Mouse (Mus musculus): ENCODE measurements around the gene Gmppb. TPM values are rescaled to one million over a fixed set of nuclear protein-coding genes. Genes with fewer than 3 reads are reported as not detected.

Gene Gmppb
- total and polyA plus RNA-seq, 3 experiments, result 17.9 to 20.9 (median 19.2) TPM

- no peak overlapping the region for H3K4me2 ChIP-seq (ENCODE audit: insufficient read depth, low read depth, poor library complexity, severe bottlenecking)
Measured at GRCm38 (mm10) chr9:108069007-108069406, 20.0 kb downstream of the Gmppb start.

GRCm38 (mm10) chr9:108069529-108069928 lies 20.5 kb downstream of the Gmppb start:
- H3K4me2 ChIP-seq (ENCODE audit: insufficient read depth, low read depth, poor library complexity, severe bottlenecking), result no peak overlapping the region
- H3K4me1 ChIP-seq (ENCODE audit: control insufficient read depth in 1 of 2, insufficient read depth in 2 of 2), result no peaks in the 10 kb centered on the region
- no peak overlapping the region for H3K9ac ChIP-seq (ENCODE audit: insufficient read depth, low read depth)
- no peaks in the 10 kb centered on the region for H3K9me3 ChIP-seq (replicated peaks; ENCODE audit: low read length)
- H3K27me3 ChIP-seq (replicated peaks), result no peaks in the 10 kb centered on the region
- no peak for DNase-seq (ENCODE audit: extremely low read depth)
- H3K36me3 ChIP-seq (replicated peaks in 1 of 2; ENCODE audit: control insufficient read depth in 1 of 2, insufficient read depth in 1 of 2, low read length in 1 of 2), result peaks cover 80 to 95% of the 10 kb centered on the region in 2 experiments
- no peaks in the 10 kb centered on the region for H3K79me2 ChIP-seq (replicated peaks; ENCODE audit: control insufficient read depth, extremely low read depth, insufficient read depth, poor library complexity, severe bottlenecking)
- TF ChIP-seq ETS1 (conservative IDR thresholded peaks at IDR 0.05; ENCODE audit: low read depth, low read length) (no peak), NELFE (IDR thresholded peaks at IDR 0.05; ENCODE audit: low read depth, low read length) (no peak), EP300 (IDR thresholded peaks at IDR 0.05; ENCODE audit: low read length) (no peak), TBP (conservative IDR thresholded peaks at IDR 0.05; ENCODE audit: low read depth, low read length) (no peak), POLR2A (IDR thresholded peaks at IDR 0.05; ENCODE audit: low read depth, low read length) (no peak), CTCF (conservative IDR thresholded peaks at IDR 0.05 in 1 of 2, IDR thresholded peaks at IDR 0.05 in 1 of 2; ENCODE audit: low read depth in 2 of 2, low read length in 2 of 2) (no peak), E2F4 (IDR thresholded peaks at IDR 0.05; ENCODE audit: insufficient replicate concordance, low read depth, low read length) (no peak), MAX (IDR thresholded peaks at IDR 0.05; ENCODE audit: low read length) (no peak), RAD21 (IDR thresholded peaks at IDR 0.05; ENCODE audit: low read depth, low read length) (no peak)
- in situ Hi-C loops (cut with MboI; ENCODE audit: low pct_ligation_motif_present, low pct_unique_long_range_greater_than_20kb, low sequenced_read_pairs), result loop anchor here (5.0 kb wide), 1 partner anchor 157 kb away; no protein-coding TSS in a partner anchor
- dilution Hi-C loops (cut with MboI; ENCODE audit: extremely low pct_ligation_motif_present, extremely low pct_unique_long_range_greater_than_20kb, low sequenced_read_pairs), result no loop called here
- H3K4me3 ChIP-seq (replicated peaks in 1 of 3; ENCODE audit: low read depth in 2 of 3, low read length in 2 of 3, poor library complexity in 1 of 3), result no peak overlapping the region
- no peak overlapping the region for H3K27ac ChIP-seq (ENCODE audit: insufficient read depth, low read depth)

More at GRCm38 (mm10) chr9:108069007-108069406, 20.0 kb downstream of the Gmppb start:
- TF ChIP-seq ELF1 (IDR thresholded peaks at IDR 0.05; ENCODE audit: low read depth, low read length), result no peak
- no peak for TF ChIP-seq NRF1 (IDR thresholded peaks at IDR 0.05; ENCODE audit: low read depth, low read length)
- TF ChIP-seq KAT2A (IDR thresholded peaks at IDR 0.05; ENCODE audit: insufficient replicate concordance, low read length), result no peak
- TF ChIP-seq MYC (IDR thresholded peaks at IDR 0.05; ENCODE audit: low read depth, low read length), result no peak
- no peak for TF ChIP-seq RAD21 (IDR thresholded peaks at IDR 0.05; ENCODE audit: low read depth, low read length)
- TF ChIP-seq MEF2A (IDR thresholded peaks at IDR 0.05; ENCODE audit: borderline replicate concordance, low read depth, low read length), result no peak
- TF ChIP-seq SMC3 (IDR thresholded peaks at IDR 0.05; ENCODE audit: low read depth, low read length), result no peak
- TF ChIP-seq MAFK (IDR thresholded peaks at IDR 0.05; ENCODE audit: insufficient replicate concordance, low read length), result no peak
- no peak for TF ChIP-seq ZKSCAN1 (IDR thresholded peaks at IDR 0.05; ENCODE audit: borderline replicate concordance, low read depth, low read length)
- no peak for TF ChIP-seq MXI1 (IDR thresholded peaks at IDR 0.05; ENCODE audit: low read depth, low read length)
- TF ChIP-seq GABPA (IDR thresholded peaks at IDR 0.05; ENCODE audit: insufficient replicate concordance, low read depth, low read length), result no peak
- in situ Hi-C loops (cut with MboI; ENCODE audit: low pct_ligation_motif_present, low pct_unique_long_range_greater_than_20kb, low sequenced_read_pairs), result loop anchor here (5.0 kb wide), 1 partner anchor 157 kb away; no protein-coding TSS in a partner anchor
- Histone ChIP-seq H3K36me3 (replicated peaks in 1 of 2; ENCODE audit: control insufficient read depth in 1 of 2, insufficient read depth in 1 of 2, low read length in 1 of 2) (peaks cover 86 to 97% of the 10 kb centered on the region in 2 experiments), H3K4me1 (ENCODE audit: control insufficient read depth in 1 of 2, insufficient read depth in 2 of 2) (no peaks in the 10 kb centered on the region), H3K27me3 (replicated peaks) (no peaks in the 10 kb centered on the region), H3K79me2 (replicated peaks; ENCODE audit: control insufficient read depth, extremely low read depth, insufficient read depth, poor library complexity, severe bottlenecking) (no peaks in the 10 kb centered on the region), H3K9ac (ENCODE audit: insufficient read depth, low read depth) (no peak overlapping the region), H3K27ac (ENCODE audit: insufficient read depth, low read depth) (no peak overlapping the region), H3K4me3 (replicated peaks in 1 of 3; ENCODE audit: low read depth in 2 of 3, low read length in 2 of 3, poor library complexity in 1 of 3) (no peak overlapping the region), H3K9me3 (replicated peaks; ENCODE audit: low read length) (no peaks in the 10 kb centered on the region)
- no peak for DNase-seq (ENCODE audit: extremely low read depth)
- dilution Hi-C loops (cut with MboI; ENCODE audit: extremely low pct_ligation_motif_present, extremely low pct_unique_long_range_greater_than_20kb, low sequenced_read_pairs), result no loop called here

All from CH12.LX (cell line).